Mouse (Mus musculus): ENCODE data around the gene Ncaph2.

Gene Ncaph2

DNA sequence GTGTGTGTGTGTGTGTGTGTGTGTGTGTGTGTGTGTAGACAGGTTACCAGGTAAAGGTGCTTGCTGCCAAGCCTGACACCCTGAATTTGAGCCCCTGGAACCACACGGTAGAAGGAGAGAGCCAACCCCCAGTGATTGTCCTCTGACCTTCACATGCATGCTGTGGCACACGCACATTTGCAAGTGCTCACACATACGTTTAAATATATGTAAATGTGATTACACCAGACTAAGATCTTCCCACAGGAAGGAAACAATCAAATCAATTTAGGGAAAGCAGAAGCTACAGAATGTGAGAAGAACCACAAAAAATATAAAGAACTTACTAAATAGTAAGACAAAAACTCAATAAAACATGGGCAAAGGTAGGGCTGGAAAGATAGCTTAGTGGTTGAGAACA, 15.4 kb upstream of the Ncaph2 start:
- ATAC-seq (ENCODE audit: insufficient number of reproducible peaks, low FRiP score, low TSS enrichment), result no peak

- ATAC-seq (ENCODE audit: insufficient number of reproducible peaks, low FRiP score, low TSS enrichment), result no peak
These were observed 13.8 kb upstream of the Ncaph2 start for GRCm38 (mm10) chr15:89341678-89342077.

DNA sequence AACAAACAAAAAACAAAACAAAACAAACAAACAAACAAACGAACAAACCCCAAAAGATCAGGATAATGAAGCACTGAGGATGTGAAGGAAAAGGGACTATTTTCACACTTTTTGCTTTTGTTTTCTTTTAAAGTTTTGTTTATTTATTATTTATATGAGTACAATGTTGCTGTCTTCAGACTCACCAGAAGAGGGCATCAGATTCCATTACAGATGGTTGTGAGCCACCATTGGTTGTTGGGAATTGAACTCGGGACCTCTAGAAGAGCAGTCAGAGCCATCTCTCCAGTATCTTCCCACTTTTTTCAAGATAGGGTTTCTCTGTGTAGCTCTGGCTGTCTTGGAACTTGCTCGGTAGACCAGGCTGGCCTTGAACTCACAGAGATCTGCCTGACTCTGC, 12.2 kb upstream of the Ncaph2 start:
- no peak for ATAC-seq (ENCODE audit: insufficient number of reproducible peaks, low FRiP score, low TSS enrichment)

DNA sequence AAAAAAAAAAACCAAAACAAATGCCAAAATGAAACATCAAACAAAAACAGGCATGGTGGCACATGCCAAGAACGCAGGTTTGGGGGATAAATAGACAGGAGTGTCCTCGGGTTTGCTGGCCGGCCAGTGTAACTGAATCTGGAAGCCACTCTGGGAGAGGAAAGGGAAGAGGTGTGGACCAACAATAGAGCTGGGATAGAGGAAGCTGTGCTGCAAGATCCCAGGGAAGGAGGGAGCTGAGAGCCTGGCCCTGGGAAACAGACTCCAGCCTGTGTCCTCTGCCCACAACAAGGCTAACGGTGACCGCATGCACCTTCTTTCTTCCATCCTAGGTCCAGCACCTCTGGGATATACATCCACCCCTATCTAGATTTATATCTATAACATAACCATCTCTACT, 5.1 kb upstream of the Ncaph2 start:
- no peak for ATAC-seq (ENCODE audit: insufficient number of reproducible peaks, low FRiP score, low TSS enrichment)

DNA sequence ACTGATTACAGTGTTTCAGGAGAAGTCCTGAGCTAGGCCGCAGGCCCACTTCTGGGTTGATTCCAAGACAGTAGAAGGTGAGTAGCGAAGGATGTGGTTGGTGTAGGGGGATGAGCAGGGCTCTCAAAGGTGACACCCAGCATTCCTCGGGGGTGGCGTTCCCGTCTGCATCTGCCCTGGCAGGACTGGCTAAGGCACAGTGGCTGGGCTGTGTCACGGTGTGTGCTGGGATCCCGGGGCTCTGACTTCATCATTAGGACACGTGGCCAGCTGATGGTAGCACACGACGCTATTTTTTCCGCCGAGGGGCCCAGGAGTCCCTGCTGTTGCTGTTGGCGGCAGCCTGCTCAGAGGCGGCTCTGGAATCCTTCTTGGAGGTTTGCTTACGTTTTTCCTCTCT, 4.2 kb upstream of the Ncaph2 start:
- no peak for ATAC-seq (ENCODE audit: insufficient number of reproducible peaks, low FRiP score, low TSS enrichment)

DNA sequence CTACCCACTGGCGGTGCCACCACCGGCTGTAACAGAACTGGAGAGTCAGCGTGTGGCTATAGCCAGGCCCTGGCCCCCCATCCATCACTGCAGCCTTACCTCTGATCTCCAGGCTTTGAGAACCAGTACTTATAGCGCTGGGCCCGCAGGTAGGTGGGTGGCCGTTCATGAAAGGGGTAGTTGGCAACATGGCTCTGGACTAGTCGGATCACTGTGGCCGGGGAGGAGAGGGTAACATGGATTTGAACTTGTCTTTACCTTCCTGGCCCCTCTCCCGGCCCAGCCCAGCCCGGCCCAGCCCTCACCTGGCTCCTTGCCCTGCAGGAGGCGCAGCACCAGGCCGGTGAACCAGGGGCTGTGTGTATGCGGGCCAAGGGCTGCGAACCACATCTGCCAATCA, 3.5 kb upstream of the Ncaph2 start:
- ATAC-seq (ENCODE audit: insufficient number of reproducible peaks, low FRiP score, low TSS enrichment), result no peak

DNA sequence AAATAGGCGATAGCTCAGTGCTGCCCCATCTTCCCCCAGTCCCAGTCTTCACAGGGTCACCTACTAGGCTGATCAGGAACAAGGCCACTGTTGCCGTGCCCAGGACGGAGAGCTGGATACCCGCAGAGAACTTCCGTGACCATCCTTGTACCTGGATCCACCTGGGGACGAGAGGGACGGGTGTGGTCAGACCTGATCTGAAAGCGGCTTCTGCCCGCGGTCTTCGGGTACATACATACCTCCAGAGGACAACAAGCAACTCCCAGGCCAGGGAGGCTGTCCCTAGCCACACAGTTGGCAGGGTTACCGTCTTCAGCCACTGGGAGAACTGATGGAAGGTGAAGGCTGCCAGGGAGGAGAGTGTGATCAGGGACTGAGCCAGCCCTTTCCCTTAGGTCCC, 2.7 kb upstream of the Ncaph2 start:
- ATAC-seq (ENCODE audit: insufficient number of reproducible peaks, low FRiP score, low TSS enrichment), result no peak

GRCm38 (mm10) chr15:89353837-89354236, 1.7 kb upstream of the Ncaph2 start:
- no peak for ATAC-seq (ENCODE audit: insufficient number of reproducible peaks, low FRiP score, low TSS enrichment)

- no peak for ATAC-seq (ENCODE audit: insufficient number of reproducible peaks, low FRiP score, low TSS enrichment)
These were observed 1.1 kb upstream of the Ncaph2 start for GRCm38 (mm10) chr15:89354455-89354854.

GRCm38 (mm10) chr15:89356372-89356771, 853 bp downstream of the Ncaph2 start:
- no peak for ATAC-seq (ENCODE audit: insufficient number of reproducible peaks, low FRiP score, low TSS enrichment)

- no peak for ATAC-seq (ENCODE audit: insufficient number of reproducible peaks, low FRiP score, low TSS enrichment)
These were observed 3.3 kb downstream of the Ncaph2 start for GRCm38 (mm10) chr15:89358784-89359183.

- ATAC-seq (ENCODE audit: insufficient number of reproducible peaks, low FRiP score, low TSS enrichment), result no peak
These were observed 7.5 kb downstream of the Ncaph2 start for GRCm38 (mm10) chr15:89363051-89363450.

- ATAC-seq (ENCODE audit: insufficient number of reproducible peaks, low FRiP score, low TSS enrichment), result peak; percentile 89
These were observed 9.6 kb downstream of the Ncaph2 start for GRCm38 (mm10) chr15:89365141-89365551.

DNA sequence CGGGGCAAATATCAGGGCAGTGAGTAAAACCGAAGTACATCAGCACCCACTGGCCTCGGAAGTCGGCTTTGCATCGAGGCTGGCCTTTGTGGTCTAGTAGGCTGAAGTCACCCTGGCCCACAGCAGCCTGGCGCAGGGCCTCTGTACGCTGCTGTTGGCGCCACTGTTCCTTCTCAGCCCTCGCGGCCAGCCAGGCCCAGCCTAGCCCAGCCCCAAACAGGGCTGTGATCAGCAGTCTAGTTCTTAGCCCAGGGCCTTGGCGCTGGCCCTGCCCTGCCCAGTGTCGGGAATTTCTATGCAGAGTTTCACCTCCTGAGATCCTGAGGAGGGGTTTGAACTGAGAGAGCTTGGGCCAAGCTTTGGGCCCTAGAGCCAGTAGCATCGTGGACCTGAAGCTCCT, 16.5 kb downstream of the Ncaph2 start:
- ATAC-seq (ENCODE audit: insufficient number of reproducible peaks, low FRiP score, low TSS enrichment), result no peak

GRCm38 (mm10) chr15:89372536-89372935, 17.0 kb downstream of the Ncaph2 start:
- no peak for ATAC-seq (ENCODE audit: insufficient number of reproducible peaks, low FRiP score, low TSS enrichment)

DNA sequence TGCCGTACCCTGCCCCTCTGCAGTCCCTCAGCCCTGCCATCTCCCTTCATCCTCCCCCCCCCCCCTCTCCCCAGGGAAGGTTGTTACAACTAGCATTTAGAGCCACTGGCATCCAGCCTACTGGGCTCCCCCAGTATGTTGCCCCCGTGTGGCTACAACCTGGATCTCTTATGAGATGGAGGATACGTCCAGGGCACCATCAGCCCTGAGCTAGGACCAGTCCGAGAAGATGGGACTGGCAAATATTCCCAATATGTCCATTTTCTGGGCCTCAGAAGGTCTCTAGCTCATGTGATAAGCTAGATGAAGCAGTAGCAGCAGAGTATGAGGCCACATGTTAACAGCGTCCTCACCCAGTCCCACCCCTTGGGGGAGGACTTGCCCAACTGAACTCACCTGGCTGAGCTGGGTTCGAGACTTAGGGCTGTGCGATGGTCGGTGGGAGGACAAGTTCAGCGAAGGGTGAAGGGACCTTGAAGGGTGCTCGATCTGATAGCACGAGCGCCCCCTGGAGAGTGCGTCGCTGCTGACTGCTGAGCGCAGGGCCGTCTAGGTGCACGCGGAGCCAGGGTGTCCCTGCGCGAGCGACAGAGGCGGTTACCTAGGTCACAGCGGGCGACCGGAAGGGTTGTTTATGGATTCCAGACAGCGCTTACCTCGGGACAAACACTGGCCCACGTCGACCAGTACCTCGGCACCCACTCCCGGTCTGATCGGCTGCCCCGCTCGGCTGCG, 17.7 kb downstream of the Ncaph2 start:
- peak; percentile 22; the same call in 1 of the 2 replicates for ATAC-seq (ENCODE audit: insufficient number of reproducible peaks, low FRiP score, low TSS enrichment)

DNA sequence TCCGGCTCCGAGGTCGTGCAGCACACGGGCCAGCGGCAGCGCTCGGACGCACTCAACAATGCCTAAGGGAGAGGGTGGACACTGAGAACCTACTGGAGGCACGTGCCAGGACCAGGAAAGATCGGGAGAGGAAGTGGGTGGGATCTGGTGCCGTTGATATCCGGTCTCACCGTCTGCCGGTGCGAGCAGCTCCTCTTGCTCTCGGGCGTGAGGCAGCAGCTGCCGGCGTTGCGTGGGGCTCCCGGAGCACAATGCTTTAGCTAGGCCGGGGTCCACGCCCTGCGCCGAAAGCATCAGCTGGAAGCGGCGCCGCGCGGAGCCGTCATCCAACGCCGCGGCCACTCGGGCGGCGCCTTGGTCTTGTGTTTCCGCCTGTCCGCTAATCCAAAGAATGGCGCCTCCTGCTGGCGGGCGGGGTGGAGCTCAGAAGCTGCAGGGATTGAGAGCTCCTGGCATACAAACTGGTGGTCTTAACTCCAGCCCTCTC, 18.3 kb downstream of the Ncaph2 start, which contains the start of gene Sco2:
Sco2 (minus strand) TSS at position 85 of the 487 bp plus-strand sequence.
- peak; percentile 53; the same call in 1 of the 2 replicates for ATAC-seq (ENCODE audit: insufficient number of reproducible peaks, low FRiP score, low TSS enrichment)

GRCm38 (mm10) chr15:89374340-89374739, 18.8 kb downstream of the Ncaph2 start:
- no peak for ATAC-seq (ENCODE audit: insufficient number of reproducible peaks, low FRiP score, low TSS enrichment)

GRCm38 (mm10) chr15:89374801-89375534, 19.4 kb downstream of the Ncaph2 start:
- no peak for ATAC-seq (ENCODE audit: insufficient number of reproducible peaks, low FRiP score, low TSS enrichment)

DNA sequence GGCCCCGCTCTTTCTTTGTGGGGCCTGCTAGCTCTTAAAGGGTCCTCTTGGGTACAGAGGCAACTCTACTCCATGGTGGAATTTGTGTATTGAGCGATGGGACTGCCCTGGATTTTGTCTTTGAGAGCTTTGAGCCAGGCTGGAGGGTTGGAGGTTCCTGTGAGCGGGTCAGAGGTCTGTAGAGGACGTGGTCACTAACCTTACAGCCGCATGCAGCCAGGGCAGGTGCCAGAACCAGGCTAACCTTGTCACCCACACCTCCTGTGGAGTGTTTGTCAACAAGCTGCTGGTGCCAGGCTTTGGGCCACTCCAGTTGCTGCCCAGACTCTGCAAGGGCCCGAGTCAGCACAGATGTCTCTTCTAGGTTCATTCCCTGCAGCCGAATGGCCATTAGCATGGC, 20.5 kb downstream of the Ncaph2 start:
- no peak for ATAC-seq (ENCODE audit: insufficient number of reproducible peaks, low FRiP score, low TSS enrichment)

DNA sequence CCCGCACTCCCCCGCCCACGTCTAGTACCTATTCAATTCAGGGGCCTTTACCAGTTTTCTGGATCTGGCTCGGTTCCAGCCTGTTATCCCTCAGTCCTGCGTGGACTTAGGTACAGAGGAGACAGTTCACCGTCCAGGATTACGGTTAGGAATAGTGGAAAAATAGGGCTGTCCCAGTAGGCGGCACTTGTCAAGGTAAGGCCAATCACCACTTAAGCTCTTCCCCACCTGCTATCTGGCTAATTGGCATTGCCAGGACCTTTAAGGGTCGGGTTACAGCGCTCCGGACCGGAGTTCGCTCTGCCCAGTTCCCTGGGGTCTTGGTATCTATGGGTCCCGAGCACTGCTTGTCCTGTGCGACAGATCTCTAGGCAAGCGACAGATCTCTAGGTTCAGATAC, 21.4 kb downstream of the Ncaph2 start, which contains the start of gene Tymp:
Tymp (minus strand) TSS at position 83 of the 400 bp plus-strand sequence.
- ATAC-seq (ENCODE audit: insufficient number of reproducible peaks, low FRiP score, low TSS enrichment), result no peak

All from cerebellum, adult (tissue).